Mouse (Mus musculus) urinary bladder, postnatal 25 days (tissue): Measurements from ENCODE around the gene Setd4.

Experiments used
- DNase-seq: peaks from one replicate; pipeline ENCODE4 v3.0.0; 2022; ENCODE audit warnings: low spot score

Setd4 gene

DNA sequence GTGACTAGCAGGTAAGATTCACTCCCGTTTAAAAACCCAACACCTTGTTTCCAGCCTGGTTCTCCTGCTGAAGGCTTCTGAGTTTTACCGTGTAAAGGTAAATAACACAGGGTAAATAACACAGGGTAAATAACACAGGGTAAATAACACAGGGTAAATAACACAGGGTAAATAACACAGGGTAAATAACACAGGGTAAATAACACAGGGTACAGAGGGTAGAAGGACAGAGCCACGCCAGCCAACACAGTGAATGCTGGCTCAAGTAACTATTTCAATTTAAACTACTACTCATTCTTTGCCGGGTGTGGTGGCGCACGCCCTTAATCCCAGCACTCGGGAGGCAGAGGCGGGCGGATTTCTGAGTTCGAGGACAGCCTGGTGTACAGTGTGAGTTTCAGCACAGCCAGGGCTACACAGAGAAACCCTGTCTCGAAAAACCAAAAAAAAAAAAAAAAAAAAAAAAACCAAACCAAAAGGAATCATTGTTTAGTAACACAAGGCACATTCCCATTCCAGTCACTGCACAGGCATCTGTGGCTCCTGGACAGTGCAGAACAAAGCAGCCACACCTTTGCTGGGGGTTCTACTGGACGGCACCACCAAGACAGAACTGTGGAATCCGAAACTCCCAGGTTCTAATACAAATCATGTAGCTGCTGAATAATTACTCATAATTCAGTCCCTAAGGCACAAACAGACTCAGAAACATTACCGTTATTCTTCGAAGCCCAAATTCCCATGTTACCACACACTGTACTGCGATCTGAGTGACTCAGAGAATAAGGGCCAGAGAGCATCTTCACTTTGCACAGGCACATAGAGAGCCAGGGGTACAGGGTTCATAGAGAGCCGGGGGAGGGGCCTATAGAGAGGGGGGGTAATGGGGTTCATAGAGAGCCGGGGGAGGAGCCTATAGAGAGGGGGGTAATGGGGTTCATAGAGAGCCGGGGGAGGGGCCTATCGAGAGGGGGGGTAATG is 12.1 kb downstream of the Setd4 start:
- no peak for DNase-seq

- DNase-seq, result no peak
Measured at GRCm38 (mm10) chr16:93590915-93591314, 12.9 kb downstream of the Setd4 start.

GRCm38 (mm10) chr16:93588281-93588680 is 15.6 kb downstream of the Setd4 start:
- no peak for DNase-seq

- DNase-seq, result no peak
Measured at GRCm38 (mm10) chr16:93586382-93586781, 17.5 kb downstream of the Setd4 start.

DNA sequence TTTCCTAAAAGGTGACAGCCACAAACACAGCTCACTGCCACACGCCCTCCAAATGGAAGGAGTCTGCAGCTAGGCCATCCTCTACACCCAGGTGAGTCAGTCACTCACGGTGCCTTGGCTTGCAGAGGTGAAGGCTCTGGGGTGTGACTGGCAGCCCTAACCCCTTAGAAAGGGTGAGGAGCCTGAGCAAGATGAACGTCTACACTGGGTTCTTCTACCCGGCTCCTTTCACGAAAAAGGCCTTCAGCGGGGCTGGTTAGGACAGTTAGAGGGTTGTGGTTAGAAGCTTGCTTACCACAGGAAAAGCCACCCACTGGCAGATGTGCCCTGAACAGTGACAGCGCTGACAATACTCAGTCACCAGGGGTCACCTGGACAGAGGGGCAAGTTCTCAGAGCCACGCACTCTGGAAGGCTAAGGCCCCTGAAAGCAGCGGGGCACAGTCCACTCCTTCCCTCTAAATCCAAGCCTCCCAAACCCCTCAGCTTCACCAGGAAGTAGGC is 18.1 kb downstream of the Setd4 start:
- DNase-seq, result no peak

DNA sequence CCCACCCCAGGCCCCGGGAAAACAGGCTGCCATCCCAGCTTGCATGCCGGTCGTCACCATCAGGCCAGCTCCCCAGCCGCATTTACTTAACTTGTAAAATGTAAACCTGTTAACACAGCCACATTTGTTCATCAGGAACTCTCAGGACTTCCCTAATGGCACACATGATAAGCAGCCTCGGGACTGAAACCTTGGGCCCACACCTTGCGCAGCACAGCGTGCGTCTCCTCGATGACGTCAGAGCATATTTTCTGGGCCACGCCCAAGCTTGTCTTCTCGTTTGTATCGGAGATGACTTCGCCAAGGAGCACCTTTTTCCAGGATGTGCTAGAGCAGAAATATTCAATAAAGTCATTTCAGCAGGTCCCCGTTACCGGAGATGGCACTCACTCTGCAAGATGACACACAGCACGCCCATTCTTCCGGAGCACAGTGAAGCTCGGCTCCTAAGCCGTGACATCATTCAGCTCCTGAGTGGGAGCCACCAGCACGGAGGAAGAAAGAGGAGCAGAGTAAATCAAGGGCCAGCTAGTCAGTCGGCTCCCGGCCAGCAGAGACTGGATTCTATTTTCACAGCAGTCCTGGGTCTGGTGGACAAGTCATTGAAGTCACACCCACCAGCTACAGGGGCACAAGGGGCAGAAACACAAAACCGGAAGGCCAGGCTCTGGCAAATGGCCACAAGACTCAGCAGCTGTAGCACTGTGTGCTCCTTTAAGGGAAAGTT is 18.7 kb downstream of the Setd4 start:
- DNase-seq, result no peak

DNA sequence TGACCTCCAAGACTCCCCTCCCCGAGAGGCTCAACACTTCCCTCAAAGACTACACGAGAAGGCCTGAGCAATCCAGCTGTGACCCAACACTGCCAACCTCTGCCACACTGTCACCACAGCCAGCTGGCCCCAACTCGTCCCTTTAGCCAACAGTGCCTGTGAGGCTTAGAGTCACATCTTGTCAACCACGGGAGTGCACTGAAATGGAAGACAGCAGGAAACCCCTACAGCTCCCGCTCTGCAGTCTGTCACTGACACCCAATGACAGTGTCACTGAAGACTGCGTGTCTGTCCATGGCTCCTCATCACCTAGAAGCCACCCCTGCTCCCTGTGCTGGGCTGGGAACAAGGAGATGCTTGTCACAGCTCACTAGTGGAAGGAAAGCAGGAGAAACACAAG is 22.7 kb downstream of the Setd4 start:
- no peak for DNase-seq

DNA sequence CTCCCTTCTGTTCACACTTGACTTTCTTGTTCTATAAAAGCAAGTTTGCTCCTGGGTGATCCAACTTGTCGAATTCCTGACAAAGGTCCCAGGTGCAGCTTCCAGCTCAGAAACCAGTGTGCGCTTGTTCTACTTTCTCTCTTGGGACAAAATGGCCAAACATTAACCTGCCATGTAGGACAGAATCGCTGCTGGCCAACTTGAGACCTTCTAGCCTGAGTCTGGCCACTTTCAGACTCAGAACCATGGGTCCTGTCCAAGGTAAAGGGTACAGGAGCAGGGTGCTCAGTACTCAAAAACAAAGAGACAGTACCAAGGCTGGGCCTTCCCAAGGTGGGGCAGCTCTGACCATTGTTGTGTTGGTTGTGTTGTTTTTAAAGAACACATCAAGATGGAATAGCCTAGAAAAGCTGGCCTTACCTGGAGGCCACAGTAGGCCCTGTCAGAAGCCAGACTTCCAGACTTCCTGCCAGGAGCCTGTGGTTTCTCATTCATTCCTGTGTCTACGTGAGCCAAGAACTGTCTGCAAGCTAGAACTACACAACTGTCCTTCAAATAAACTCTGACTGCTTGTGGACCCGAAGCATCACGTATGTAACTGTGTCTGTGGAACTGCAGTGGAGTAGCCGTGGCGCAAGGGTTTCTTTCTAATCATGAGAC is 25.4 kb downstream of the Setd4 start:
- DNase-seq, result no peak

DNA sequence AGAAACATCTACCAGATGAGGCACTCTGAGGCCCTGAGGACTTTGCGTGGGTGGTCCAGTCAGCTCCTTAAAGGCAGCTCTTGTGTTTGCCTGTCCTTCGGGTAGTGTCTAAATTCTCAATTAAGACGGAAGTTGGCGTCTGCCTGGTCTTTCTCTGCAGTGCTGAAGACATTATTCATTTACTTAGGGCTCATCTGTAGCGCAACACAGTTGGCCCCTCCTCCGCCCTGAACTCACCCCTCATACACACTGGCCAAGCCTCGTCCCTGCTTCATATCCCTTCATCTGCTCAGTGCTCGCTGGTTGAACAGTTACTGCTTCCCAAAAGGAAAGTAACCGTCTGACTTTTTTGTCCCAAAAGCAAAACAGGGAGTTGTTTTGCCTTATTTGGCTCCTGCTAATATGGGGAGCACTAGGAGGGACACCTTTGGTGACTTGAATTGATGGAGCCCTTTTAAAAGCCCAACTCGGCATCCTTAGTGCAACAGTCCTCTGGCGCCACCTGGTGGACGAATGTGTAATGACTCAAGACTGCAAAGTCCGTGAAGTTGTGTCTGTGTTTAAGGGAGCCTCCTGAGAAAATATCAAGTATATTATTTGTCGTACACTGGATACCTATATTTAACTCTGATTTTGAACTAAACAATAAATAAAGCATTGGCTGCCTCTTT is 27.3 kb downstream of the Setd4 start:
- peak; percentile 84 for DNase-seq

DNA sequence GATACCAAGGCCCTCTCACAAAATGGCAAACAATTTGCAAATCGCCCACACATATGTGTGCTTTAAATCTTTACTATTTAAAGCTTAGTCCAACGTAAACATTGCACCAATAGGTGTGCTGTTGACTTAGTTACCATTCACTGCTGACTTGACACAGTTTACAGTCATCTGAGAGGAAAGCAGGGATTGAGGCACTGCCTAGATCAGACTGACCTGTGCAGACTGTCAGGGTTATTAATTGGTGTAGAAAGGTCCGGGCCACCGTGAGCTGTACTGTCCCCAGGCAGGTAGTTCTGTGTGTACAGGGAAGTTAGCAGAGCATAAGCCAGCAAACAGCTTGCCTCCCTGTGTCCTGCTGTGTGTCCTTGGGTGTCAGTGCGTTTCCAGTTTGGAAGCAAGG is 28.3 kb downstream of the Setd4 start:
- no peak for DNase-seq

DNA sequence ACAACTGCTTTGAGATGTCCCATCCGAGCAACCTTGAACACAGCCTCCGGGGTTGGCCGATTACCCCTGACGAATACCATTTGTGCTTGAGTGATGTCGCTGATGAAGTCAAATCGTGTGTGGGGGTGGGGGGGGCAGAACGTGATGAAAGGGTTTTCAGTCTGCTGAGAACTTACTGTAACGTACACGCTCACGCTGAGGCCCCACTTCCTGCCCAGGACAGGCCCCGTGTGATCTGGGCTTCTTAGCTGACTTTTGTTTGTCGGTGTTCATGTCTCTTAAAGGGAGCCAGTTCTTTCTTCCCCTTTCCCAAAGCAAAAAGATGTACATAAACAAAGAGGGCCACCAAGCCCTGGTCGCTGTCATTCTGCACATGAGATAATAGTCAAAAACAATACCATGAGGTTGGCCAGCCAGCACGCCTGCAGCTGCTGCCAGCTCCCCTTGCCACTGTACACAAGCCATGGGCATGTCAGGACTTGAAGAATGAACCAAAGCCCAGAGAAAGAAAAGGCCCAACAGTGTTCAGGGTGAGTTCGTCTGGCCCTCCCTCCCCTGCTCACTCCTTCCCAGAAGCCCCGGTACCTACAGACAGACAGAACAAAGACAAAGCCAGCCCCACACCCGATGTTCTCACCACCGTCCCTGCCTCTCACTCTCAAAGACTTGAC is 29.2 kb downstream of the Setd4 start:
- DNase-seq, result no peak

DNA sequence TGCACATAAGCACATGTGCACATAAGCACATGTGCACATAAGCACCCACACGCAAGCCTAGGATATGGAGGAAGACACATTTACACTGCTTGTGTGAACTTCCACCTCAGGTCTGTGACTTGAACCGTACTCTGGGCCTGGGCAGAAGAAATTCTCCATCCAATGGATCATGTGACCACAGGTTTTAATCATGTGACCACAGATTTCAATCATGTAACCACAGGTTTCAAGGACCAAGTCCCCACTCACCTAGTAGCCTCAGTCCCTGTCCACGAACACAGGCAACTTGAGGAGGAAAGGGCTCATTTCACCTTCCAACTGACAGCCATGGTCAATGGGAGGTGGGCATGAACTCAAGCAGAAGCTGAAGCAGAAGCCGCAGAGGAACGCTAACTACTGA is 30.4 kb downstream of the Setd4 start:
- no peak for DNase-seq

DNA sequence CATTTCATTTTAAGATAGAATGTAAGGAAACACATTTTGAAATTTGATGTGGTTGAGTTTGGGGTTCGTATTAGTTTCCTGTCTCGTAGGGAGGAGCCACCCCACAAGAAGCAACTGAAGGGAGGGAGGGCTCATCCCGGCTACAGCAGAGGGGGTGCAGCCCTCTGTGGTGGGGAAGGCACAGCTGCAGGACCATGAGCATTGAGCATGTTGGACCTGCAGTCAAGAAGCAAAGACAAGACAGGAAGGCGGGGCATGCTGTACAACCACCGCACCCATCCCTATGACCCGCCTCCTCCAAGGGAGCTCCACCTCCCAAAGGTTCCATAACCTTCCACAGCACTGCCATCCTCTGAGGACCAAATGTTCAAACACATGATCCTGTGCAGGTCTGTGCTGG is 31.5 kb downstream of the Setd4 start:
- no peak for DNase-seq

- no peak for DNase-seq
Measured at GRCm38 (mm10) chr16:93558499-93558898, 45.4 kb downstream of the Setd4 start.

GRCm38 (mm10) chr16:93557646-93558045 is 46.2 kb downstream of the Setd4 start:
- DNase-seq, result no peak

DNA sequence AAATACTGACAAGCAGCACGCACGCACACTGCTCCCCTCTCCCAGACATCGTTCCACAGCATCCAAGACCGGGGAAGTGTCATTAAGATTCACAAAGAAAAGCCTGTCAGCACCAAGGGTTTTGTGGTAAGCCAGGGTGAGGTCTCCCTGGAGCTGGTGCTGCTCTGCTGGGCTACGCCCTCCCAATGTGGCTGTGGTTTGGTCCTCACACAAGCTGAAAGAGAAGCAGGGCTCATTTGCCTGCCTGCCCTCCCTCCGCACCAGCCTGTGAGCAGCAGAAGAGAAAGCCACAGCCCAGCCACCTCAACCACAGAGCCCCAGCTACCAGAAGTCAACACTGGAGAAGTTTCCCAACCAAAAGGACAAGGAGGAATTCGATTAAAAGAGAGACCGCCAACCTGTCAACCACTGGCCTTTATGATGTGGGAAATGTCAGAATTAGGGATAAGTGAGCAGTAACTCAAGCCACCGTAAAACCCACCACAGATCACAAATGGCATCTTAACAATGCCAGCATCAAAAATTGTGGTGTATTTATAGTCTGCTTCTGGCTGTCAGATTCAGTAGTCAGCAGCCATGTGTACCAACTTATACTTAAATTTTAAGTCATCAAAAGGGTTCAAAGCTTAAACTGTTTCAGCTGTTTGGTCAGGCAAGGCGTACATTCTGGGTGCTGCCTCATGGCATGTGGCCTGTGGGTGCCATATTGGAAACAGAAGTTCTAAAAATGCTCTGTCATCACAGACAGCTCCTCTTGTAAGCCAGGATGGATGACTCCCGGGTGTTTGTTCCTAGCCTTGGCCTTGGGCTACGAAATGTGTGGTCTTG is 51.0 kb downstream of the Setd4 start:
- no peak for DNase-seq

DNA sequence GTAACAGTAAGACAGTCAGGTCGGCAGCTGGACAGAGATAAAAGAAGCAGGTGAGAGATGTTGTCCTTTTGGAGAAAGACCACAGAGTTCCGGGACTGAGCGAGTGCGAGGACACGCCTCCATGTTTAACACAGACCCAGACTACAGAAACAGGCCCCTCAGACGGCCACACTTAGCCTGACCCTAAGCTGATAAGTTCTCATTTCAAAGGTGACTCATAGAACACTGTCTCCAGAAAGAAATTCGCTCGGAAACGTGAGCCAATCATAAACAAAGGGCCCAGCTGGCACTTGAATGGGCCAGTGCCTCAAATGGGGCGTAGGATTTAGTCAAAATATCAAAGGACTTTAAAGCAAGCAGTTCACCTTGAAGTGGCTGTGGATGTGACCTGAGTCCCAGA is 54.6 kb downstream of the Setd4 start:
- no peak for DNase-seq

GRCm38 (mm10) chr16:93548045-93548444 is 55.8 kb downstream of the Setd4 start:
- DNase-seq, result no peak

GRCm38 (mm10) chr16:93547122-93547521 is 56.7 kb downstream of the Setd4 start:
- no peak for DNase-seq

DNA sequence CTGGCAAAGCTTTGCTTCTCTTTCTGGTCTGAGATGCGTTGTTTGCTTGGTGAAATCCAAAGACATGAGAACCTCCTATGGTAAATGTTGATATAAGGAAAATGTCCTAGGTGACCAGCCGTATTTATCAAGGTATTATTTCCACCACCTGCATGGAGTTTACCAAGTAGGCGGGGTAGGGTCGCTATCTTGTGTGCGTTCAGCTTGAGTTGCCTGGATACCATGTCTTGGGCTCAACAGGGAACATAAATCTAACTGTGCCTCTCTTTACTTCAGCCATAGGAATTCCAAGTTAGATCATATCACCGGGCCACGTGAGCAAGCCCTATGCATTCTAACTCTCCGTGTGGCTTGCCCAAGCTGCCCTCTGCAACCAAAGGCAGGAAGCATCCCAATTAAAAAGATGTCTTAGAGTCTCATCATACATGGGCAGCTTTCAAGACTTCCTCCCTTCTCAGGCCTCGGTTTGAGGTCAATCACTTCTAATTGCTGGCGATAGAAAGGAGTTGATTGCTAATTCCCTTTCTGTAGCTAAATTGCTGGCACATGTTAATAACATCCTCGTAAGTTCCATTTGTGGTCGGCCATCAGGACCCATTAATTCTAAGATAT is 57.4 kb downstream of the Setd4 start:
- no peak for DNase-seq
